Mouse (Mus musculus): ENCODE measurements around the gene Zfp248. TPM values are rescaled to one million over a fixed set of nuclear protein-coding genes. Genes with fewer than 3 reads are reported as not detected.
A peak's percentile ranks its signal among the peaks of the same experiment; 100 is the strongest.

Gene Zfp248
- 15.0 and 16.1 TPM in 2 replicates for polyA plus RNA-seq (2015; fragmentation: Nextera tagmentation; extraction: Ambion mirVana)

- no peaks in the 10 kb centered on the region for H3K27me3 ChIP-seq
- no peaks in the 10 kb centered on the region for H3K36me3 ChIP-seq
- no peaks in the 10 kb centered on the region for H3K9me3 ChIP-seq
- H3K9ac ChIP-seq (replicated peaks): peak within 1 kb of the TSS; percentile 95
- peak; percentile 99 for ATAC-seq (replicated peaks)
- peak within 1 kb of the TSS; percentile 87 for H3K4me3 ChIP-seq
- under 1% methylated on average over 43 of the region's 43 CpGs for WGBS
- peak within 1 kb of the TSS; percentile 80 for H3K4me2 ChIP-seq (replicated peaks)
- peak within 1 kb of the TSS; percentile 99 for H3K27ac ChIP-seq (replicated peaks)
- H3K4me1 ChIP-seq: peaks cover 21% of the 10 kb centered on the region
Observed at GRCm38 (mm10) chr6:118455042-118455631, at the start of gene Zfp248. TSS of gene Zfp248 (minus strand) at chr6:118455528.

GRCm38 (mm10) chr6:118499010-118499409 is 43.7 kb upstream of the Zfp248 start:
- no peak overlapping the region for H3K4me3 ChIP-seq
- WGBS: 92% methylated on average over 7 of the region's 7 CpGs
- H3K4me1 ChIP-seq: no peaks in the 10 kb centered on the region
- H3K27ac ChIP-seq (replicated peaks): no peak overlapping the region
- ATAC-seq (replicated peaks): no peak
- H3K36me3 ChIP-seq: peaks cover 20% of the 10 kb centered on the region
- no peak overlapping the region for H3K4me2 ChIP-seq (replicated peaks)
- H3K27me3 ChIP-seq: no peaks in the 10 kb centered on the region
- no peak overlapping the region for H3K9ac ChIP-seq (replicated peaks)
- no peaks in the 10 kb centered on the region for H3K9me3 ChIP-seq

DNA sequence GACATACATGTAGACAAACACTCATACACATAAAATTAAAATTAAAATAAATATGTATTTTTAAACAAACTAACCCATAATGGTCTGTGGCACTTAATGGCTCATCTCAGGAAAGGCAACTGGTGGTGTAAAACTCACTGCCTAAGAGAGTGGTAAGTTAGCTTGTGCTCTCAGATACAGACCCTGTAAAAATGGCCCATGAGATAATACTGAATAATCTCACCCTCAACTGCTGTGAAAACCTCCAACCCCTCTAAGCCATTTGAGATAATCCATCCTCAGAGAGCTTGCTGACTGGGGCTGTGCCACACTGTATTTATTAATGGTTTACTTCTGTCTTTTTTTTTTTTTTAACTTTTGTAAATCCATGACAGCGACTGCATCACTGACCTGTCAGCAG is 26.8 kb upstream of the Zfp248 start:
- Histone ChIP-seq H3K4me3 (no peak overlapping the region), H3K36me3 (no peaks in the 10 kb centered on the region), H3K4me1 (peaks cover 18% of the 10 kb centered on the region), H3K27me3 (peaks cover 41% of the 10 kb centered on the region), H3K9ac (replicated peaks) (no peak overlapping the region), H3K4me2 (replicated peaks) (no peak overlapping the region), H3K9me3 (no peaks in the 10 kb centered on the region), H3K27ac (replicated peaks) (no peak overlapping the region)
- WGBS: 89% methylated on average over 1 of the region's 1 CpGs
- ATAC-seq (replicated peaks): no peak

DNA sequence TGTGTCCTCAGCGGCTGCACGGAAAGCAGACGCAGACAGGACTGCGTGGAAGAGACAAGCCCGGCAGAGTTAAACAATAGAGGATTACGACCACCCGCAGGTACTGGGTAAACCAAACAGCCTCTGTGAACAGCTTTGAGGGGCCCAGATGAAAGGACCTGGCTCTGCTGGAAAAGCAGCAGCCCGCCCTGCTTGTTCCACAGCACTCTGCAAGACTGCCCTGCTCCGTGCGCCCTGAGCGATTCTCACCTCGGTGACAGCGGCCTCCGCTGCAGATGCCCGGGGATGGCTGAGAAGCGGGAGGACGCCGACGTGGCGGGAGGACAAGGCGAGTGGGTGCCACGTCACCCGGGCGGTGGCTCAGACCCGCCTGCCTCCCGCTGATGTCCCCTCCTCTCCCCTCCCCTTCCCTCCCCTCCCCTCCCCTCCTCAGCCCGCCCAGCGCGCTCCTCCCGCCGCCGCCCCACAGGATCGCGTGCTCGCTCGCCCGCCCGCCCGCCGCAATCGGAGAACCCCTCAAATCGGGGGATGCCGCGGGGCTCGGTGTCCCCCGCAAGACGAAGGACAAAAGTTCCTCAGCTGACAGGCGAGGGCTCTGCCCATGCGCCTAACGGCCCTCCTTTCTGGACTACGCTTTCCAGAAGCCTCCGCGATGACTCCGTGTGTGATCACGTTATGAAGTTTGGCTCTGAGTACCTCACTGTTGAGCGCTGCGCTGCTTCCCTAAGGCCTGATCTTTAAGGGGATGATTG is 23.8 kb upstream of the Zfp248 start, which contains the start of gene Zfp9:
TSS of gene Zfp9 (minus strand) at position 364 of the 752 bp plus-strand sequence.
- Histone ChIP-seq H3K9ac (replicated peaks) (peak within 1 kb of the TSS; percentile 79), H3K4me3 (peak within 1 kb of the TSS; percentile 79), H3K27ac (replicated peaks) (peak within 1 kb of the TSS; percentile 84), H3K4me1 (peaks cover 23% of the 10 kb centered on the region), H3K9me3 (no peaks in the 10 kb centered on the region), H3K4me2 (replicated peaks) (peak within 1 kb of the TSS; percentile 56), H3K36me3 (peaks cover 4% of the 10 kb centered on the region; the same call in 1 of the 2 replicates), H3K27me3 (peaks cover 60% of the 10 kb centered on the region)
- WGBS: under 1% methylated on average over 46 of the region's 57 CpGs
- peak; percentile 88 for ATAC-seq (replicated peaks)

GRCm38 (mm10) chr6:118477875-118478785 is 22.8 kb upstream of the Zfp248 start:
- Histone ChIP-seq H3K36me3 (peaks cover 4% of the 10 kb centered on the region; the same call in 1 of the 2 replicates), H3K9ac (replicated peaks) (peak overlapping the region; percentile 79), H3K27me3 (peaks cover 59% of the 10 kb centered on the region), H3K9me3 (no peaks in the 10 kb centered on the region), H3K27ac (replicated peaks) (peak overlapping the region; percentile 84), H3K4me1 (peaks cover 23% of the 10 kb centered on the region), H3K4me3 (peak overlapping the region; percentile 79), H3K4me2 (replicated peaks) (peak overlapping the region; percentile 56)
- peak; percentile 24; the same call in 1 of the 2 replicates for ATAC-seq (replicated peaks)
- WGBS: 8% methylated on average over 10 of the region's 10 CpGs

DNA sequence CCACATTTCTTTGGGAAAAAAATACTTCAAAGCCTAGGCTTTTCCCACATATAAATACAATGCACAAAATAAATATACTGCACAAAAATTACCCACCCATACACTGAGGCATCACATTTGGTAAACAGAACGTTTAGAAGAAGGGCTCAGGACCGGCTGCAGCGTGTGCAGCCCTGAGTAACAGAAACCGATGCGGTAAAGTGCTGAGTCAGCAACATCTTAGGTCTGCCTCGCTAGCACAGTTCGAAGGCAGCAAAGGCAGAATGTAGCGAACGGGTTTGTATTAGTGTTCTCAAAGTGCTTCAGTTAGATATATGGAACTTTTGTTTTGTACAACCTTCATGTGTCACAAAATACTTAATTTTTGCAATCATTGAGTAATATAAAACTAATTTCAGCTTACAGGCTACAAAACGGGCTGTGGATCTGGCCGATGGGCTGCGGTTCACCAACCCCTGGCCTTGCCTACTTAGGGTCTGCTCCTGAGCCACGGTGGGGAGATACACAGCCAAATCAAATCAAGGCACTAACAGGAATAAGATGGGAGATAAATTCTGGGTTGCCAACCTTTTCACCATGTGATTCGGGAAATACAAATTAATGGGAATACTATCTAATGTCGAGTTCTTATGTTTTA is 6.9 kb upstream of the Zfp248 start:
- WGBS: 80% methylated on average over 15 of the region's 15 CpGs
- Histone ChIP-seq H3K4me2 (replicated peaks) (no peak overlapping the region), H3K27me3 (peaks cover 9% of the 10 kb centered on the region), H3K36me3 (peaks cover 28% of the 10 kb centered on the region), H3K4me3 (no peak overlapping the region), H3K27ac (replicated peaks) (no peak overlapping the region), H3K4me1 (no peaks in the 10 kb centered on the region), H3K9ac (replicated peaks) (no peak overlapping the region), H3K9me3 (no peaks in the 10 kb centered on the region)
- no peak for ATAC-seq (replicated peaks)

DNA sequence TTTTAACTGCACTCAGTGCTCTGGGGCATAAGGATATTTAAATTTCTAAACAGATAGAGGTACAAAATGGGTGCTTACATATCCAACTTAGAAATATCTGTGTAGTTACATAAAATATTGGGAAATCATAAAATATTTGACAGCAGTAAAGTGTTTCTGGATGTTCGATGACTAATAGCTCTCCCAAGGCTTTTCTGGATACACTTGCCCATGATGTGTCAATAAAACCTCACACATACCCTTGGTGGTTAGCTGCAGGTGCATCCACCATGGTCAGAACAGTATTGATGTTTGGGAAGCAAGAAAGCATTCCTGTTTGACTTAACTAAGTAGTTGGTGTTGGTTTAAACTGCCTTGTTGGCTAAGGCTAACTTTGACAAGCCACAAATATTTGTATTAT is 2.4 kb upstream of the Zfp248 start:
- Histone ChIP-seq H3K4me1 (peaks cover 21% of the 10 kb centered on the region), H3K27ac (replicated peaks) (no peak overlapping the region), H3K36me3 (0 out of 2 replicates have a peak, but pooled peaks cover 6% of the 10 kb centered on the region), H3K9me3 (no peaks in the 10 kb centered on the region), H3K4me3 (no peak overlapping the region), H3K4me2 (replicated peaks) (no peak overlapping the region), H3K27me3 (no peaks in the 10 kb centered on the region), H3K9ac (replicated peaks) (no peak overlapping the region)
- 94% methylated on average over 1 of the region's 1 CpGs for WGBS
- no peak for ATAC-seq (replicated peaks)

GRCm38 (mm10) chr6:118454452-118454851 is 876 bp downstream of the Zfp248 start:
- Histone ChIP-seq H3K9ac (replicated peaks) (peak overlapping the region; percentile 95), H3K27ac (replicated peaks) (peak overlapping the region; percentile 99), H3K4me3 (peak overlapping the region; percentile 87), H3K4me1 (peaks cover 21% of the 10 kb centered on the region), H3K27me3 (no peaks in the 10 kb centered on the region), H3K9me3 (no peaks in the 10 kb centered on the region), H3K4me2 (replicated peaks) (peak overlapping the region; percentile 80), H3K36me3 (no peaks in the 10 kb centered on the region)
- 47% methylated on average over 8 of the region's 8 CpGs for WGBS
- no peak; the same call in none of the 2 replicates for ATAC-seq (replicated peaks)

- Histone ChIP-seq H3K4me1 (no peaks in the 10 kb centered on the region), H3K9me3 (no peaks in the 10 kb centered on the region), H3K4me2 (replicated peaks) (no peak overlapping the region), H3K27ac (replicated peaks) (no peak overlapping the region), H3K36me3 (peaks cover 49% of the 10 kb centered on the region), H3K9ac (replicated peaks) (no peak overlapping the region), H3K27me3 (no peaks in the 10 kb centered on the region), H3K4me3 (no peak overlapping the region)
- WGBS: 90% methylated on average over 4 of the region's 4 CpGs
- no peak for ATAC-seq (replicated peaks)
Observed at GRCm38 (mm10) chr6:118431502-118431901, 23.8 kb downstream of the Zfp248 start.

DNA sequence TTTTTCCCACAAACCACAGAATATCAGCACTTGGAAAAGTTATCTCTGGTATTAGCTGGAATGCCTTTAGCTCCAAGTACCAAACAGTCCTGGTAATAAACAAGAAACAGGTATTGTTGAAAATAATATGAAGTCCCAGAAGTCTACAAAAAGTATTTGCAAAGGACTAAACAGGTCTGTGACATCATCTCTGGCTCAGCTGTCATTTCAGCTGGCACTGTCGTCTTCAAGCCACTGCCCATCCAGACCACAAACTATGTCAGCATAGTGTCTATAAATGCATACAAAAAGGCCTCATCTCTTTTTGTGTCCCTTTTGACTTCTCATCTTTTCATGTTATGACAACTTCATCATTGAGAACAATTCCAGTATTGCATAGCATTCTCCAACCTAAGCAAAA is 28.7 kb downstream of the Zfp248 start:
- Histone ChIP-seq H3K4me3 (no peak overlapping the region), H3K27ac (replicated peaks) (no peak overlapping the region), H3K27me3 (no peaks in the 10 kb centered on the region), H3K9me3 (no peaks in the 10 kb centered on the region), H3K36me3 (peaks cover 39% of the 10 kb centered on the region), H3K9ac (replicated peaks) (no peak overlapping the region), H3K4me1 (no peaks in the 10 kb centered on the region), H3K4me2 (replicated peaks) (no peak overlapping the region)
- 85% methylated on average over 1 of the region's 1 CpGs for WGBS
- no peak for ATAC-seq (replicated peaks)

All from forebrain, embryonic 15.5 days (tissue).